Mouse (Mus musculus): ENCODE data around the gene Anks1b.

The Anks1b gene

GRCm38 (mm10) chr10:90732823-90733222 is 859.5 kb downstream of the Anks1b start:
- no peak for DNase-seq (ENCODE audit: low read depth)

- no peak for DNase-seq (ENCODE audit: low read depth)
Observed at GRCm38 (mm10) chr10:90733632-90734031, 860.3 kb downstream of the Anks1b start.

GRCm38 (mm10) chr10:90738475-90738874 is 865.2 kb downstream of the Anks1b start:
- DNase-seq (ENCODE audit: low read depth): no peak

- DNase-seq (ENCODE audit: low read depth): no peak
Observed at GRCm38 (mm10) chr10:90740956-90741355, 867.6 kb downstream of the Anks1b start.

GRCm38 (mm10) chr10:90751889-90752288 is 878.6 kb downstream of the Anks1b start:
- DNase-seq (ENCODE audit: low read depth): no peak

- DNase-seq (ENCODE audit: low read depth): no peak
Observed at GRCm38 (mm10) chr10:90753106-90753505, 879.8 kb downstream of the Anks1b start.

GRCm38 (mm10) chr10:90757773-90758172 is 884.5 kb downstream of the Anks1b start:
- no peak for DNase-seq (ENCODE audit: low read depth)

- no peak for DNase-seq (ENCODE audit: low read depth)
Observed at GRCm38 (mm10) chr10:90759929-90760328, 886.6 kb downstream of the Anks1b start.

GRCm38 (mm10) chr10:90766261-90766660 is 893.0 kb downstream of the Anks1b start:
- DNase-seq (ENCODE audit: low read depth): no peak

- no peak for DNase-seq (ENCODE audit: low read depth)
Observed at GRCm38 (mm10) chr10:90770403-90770955, 897.2 kb downstream of the Anks1b start.

- no peak for DNase-seq (ENCODE audit: low read depth)
Observed at GRCm38 (mm10) chr10:90771046-90771445, 897.7 kb downstream of the Anks1b start.

- DNase-seq (ENCODE audit: low read depth): no peak
Observed at GRCm38 (mm10) chr10:90771471-90772226, 898.3 kb downstream of the Anks1b start.

GRCm38 (mm10) chr10:90779561-90780400 is 906.5 kb downstream of the Anks1b start:
- no peak for DNase-seq (ENCODE audit: low read depth)

- no peak for DNase-seq (ENCODE audit: low read depth)
Observed at GRCm38 (mm10) chr10:90784981-90785650, 911.8 kb downstream of the Anks1b start.

GRCm38 (mm10) chr10:90785680-90786079 is 912.4 kb downstream of the Anks1b start:
- no peak for DNase-seq (ENCODE audit: low read depth)

GRCm38 (mm10) chr10:90803112-90803511 is 929.8 kb downstream of the Anks1b start:
- no peak for DNase-seq (ENCODE audit: low read depth)

GRCm38 (mm10) chr10:90804602-90805095 is 931.3 kb downstream of the Anks1b start:
- no peak for DNase-seq (ENCODE audit: low read depth)

GRCm38 (mm10) chr10:90808616-90809310 is 935.5 kb downstream of the Anks1b start:
- no peak for DNase-seq (ENCODE audit: low read depth)

- no peak for DNase-seq (ENCODE audit: low read depth)
Observed at GRCm38 (mm10) chr10:90809911-90810590, 936.7 kb downstream of the Anks1b start.

- DNase-seq (ENCODE audit: low read depth): no peak
Observed at GRCm38 (mm10) chr10:90811446-90811845, 938.1 kb downstream of the Anks1b start.

GRCm38 (mm10) chr10:90813326-90813725 is 940.0 kb downstream of the Anks1b start:
- DNase-seq (ENCODE audit: low read depth): no peak

All from c-Kit-positive CD71-negative TER-119-negative erythroid progenitor cells, embryonic 14.5 days (primary cell).